Mouse (Mus musculus): ENCODE results near the gene Smarcd2. TPM values are rescaled to one million over a fixed set of nuclear protein-coding genes. Genes with fewer than 3 reads are reported as not detected.
"Not testable (repeated sequence)": the region's sequence is repeated elsewhere in the genome, so short reads cannot be mapped to it uniquely, and the experiment has no call there.

Gene Smarcd2
- polyA plus RNA-seq, 1 experiment from 2014 or later = 11.7 TPM

- WGBS = 93% methylated on average over 1 of the region's 1 CpGs
- Histone ChIP-seq H3K9me3 (replicated peaks; ENCODE audit: control insufficient read depth, low read length) (no peaks in the 10 kb centered on the region), H3K9ac (ENCODE audit: low read length) (no peak overlapping the region), H3K4me2 (ENCODE audit: low read length) (no peak overlapping the region), H3K27ac (ENCODE audit: low read depth, low read length) (no peak overlapping the region), H3K36me3 (ENCODE audit: control insufficient read depth, insufficient read depth, low read length) (peaks cover 98% of the 10 kb centered on the region), H3K4me3 (ENCODE audit: low read depth, low read length) (no peak overlapping the region), H3K4me1 (ENCODE audit: control insufficient read depth, insufficient read depth, low read length) (no peaks in the 10 kb centered on the region), H3K27me3 (replicated peaks; ENCODE audit: control insufficient read depth, insufficient read depth, low read length) (no peaks in the 10 kb centered on the region)
- DNase-seq (ENCODE audit: low spot score) (no peak), ATAC-seq (no peak)
Measured at GRCm38 (mm10) chr11:106246834-106247233, 25.9 kb downstream of the Smarcd2 start.

- H3K9me3 ChIP-seq (replicated peaks; ENCODE audit: control insufficient read depth, low read length); H3K4me3 ChIP-seq (ENCODE audit: low read depth, low read length); DNase-seq (ENCODE audit: low spot score); H3K9ac ChIP-seq (ENCODE audit: low read length); H3K4me2 ChIP-seq (ENCODE audit: low read length); H3K4me1 ChIP-seq (ENCODE audit: control insufficient read depth, insufficient read depth, low read length); H3K27me3 ChIP-seq (replicated peaks; ENCODE audit: control insufficient read depth, insufficient read depth, low read length); ATAC-seq; H3K27ac ChIP-seq (ENCODE audit: low read depth, low read length): not testable (repeated sequence)
- peaks cover 70% of the 10 kb centered on the region for H3K36me3 ChIP-seq (ENCODE audit: control insufficient read depth, insufficient read depth, low read length)
- 83% methylated on average over 8 of the region's 8 CpGs for WGBS
Measured at GRCm38 (mm10) chr11:106233978-106234377, 38.8 kb downstream of the Smarcd2 start.

- 96% methylated on average over 3 of the region's 3 CpGs for WGBS
- DNase-seq (ENCODE audit: low spot score) = no peak
- Histone ChIP-seq H3K27ac (ENCODE audit: low read depth, low read length) (no peak overlapping the region), H3K4me3 (ENCODE audit: low read depth, low read length) (no peak overlapping the region), H3K4me1 (ENCODE audit: control insufficient read depth, insufficient read depth, low read length) (peaks cover 17% of the 10 kb centered on the region), H3K9ac (ENCODE audit: low read length) (no peak overlapping the region), H3K27me3 (replicated peaks; ENCODE audit: control insufficient read depth, insufficient read depth, low read length) (no peaks in the 10 kb centered on the region), H3K4me2 (ENCODE audit: low read length) (no peak overlapping the region), H3K36me3 (ENCODE audit: control insufficient read depth, insufficient read depth, low read length) (peaks cover 16% of the 10 kb centered on the region), H3K9me3 (replicated peaks; ENCODE audit: control insufficient read depth, low read length) (no peaks in the 10 kb centered on the region)
- no peak for ATAC-seq
Measured at GRCm38 (mm10) chr11:106220603-106221002, 52.2 kb downstream of the Smarcd2 start.

- no peaks in the 10 kb centered on the region for H3K27me3 ChIP-seq (replicated peaks; ENCODE audit: control insufficient read depth, insufficient read depth, low read length)
- ATAC-seq = peak; percentile 95
- 2% methylated on average over 70 of the region's 70 CpGs for WGBS
Measured at GRCm38 (mm10) chr11:106216730-106217490, 55.9 kb downstream of the Smarcd2 start, which contains the start of gene Ddx42. Gene Ddx42, plus strand, starts transcription at chr11:106216926.

GRCm38 (mm10) chr11:106215927-106216729 is 56.6 kb downstream of the Smarcd2 start, which contains the start of gene Ccdc47:
Gene Ccdc47, minus strand, starts transcription at chr11:106216344.
- Histone ChIP-seq H3K4me2 (ENCODE audit: low read length) (peak within 1 kb of the TSS; percentile 83), H3K9me3 (replicated peaks; ENCODE audit: control insufficient read depth, low read length) (no peaks in the 10 kb centered on the region), H3K4me1 (ENCODE audit: control insufficient read depth, insufficient read depth, low read length) (peaks cover 24% of the 10 kb centered on the region), H3K27ac (ENCODE audit: low read depth, low read length) (peak within 1 kb of the TSS; percentile 95), H3K4me3 (ENCODE audit: low read depth, low read length) (peak within 1 kb of the TSS; percentile 99), H3K9ac (ENCODE audit: low read length) (peak within 1 kb of the TSS; percentile 96), H3K27me3 (replicated peaks; ENCODE audit: control insufficient read depth, insufficient read depth, low read length) (no peaks in the 10 kb centered on the region), H3K36me3 (ENCODE audit: control insufficient read depth, insufficient read depth, low read length) (peaks cover 22% of the 10 kb centered on the region)
- DNase-seq (ENCODE audit: low spot score) (peak; percentile 100), ATAC-seq (peak; percentile 97)
- under 1% methylated on average over 46 of the region's 46 CpGs for WGBS

More at GRCm38 (mm10) chr11:106216730-106217490, 55.9 kb downstream of the Smarcd2 start, which contains the start of gene Ddx42:
- Histone ChIP-seq H3K9me3 (replicated peaks; ENCODE audit: control insufficient read depth, low read length) (no peaks in the 10 kb centered on the region), H3K9ac (ENCODE audit: low read length) (peak within 1 kb of the TSS; percentile 96), H3K4me3 (ENCODE audit: low read depth, low read length) (peak within 1 kb of the TSS; percentile 99), H3K36me3 (ENCODE audit: control insufficient read depth, insufficient read depth, low read length) (peaks cover 15% of the 10 kb centered on the region), H3K4me1 (ENCODE audit: control insufficient read depth, insufficient read depth, low read length) (peaks cover 24% of the 10 kb centered on the region), H3K4me2 (ENCODE audit: low read length) (peak within 1 kb of the TSS; percentile 83), H3K27ac (ENCODE audit: low read depth, low read length) (peak within 1 kb of the TSS; percentile 95)
- DNase-seq (ENCODE audit: low spot score) = peak; percentile 99

GRCm38 (mm10) chr11:106215450-106215859 is 57.3 kb downstream of the Smarcd2 start:
- ATAC-seq (no peak), DNase-seq (ENCODE audit: low spot score) (no peak)
- peak overlapping the region; percentile 83 for H3K4me2 ChIP-seq (ENCODE audit: low read length)
- no peaks in the 10 kb centered on the region for H3K9me3 ChIP-seq (replicated peaks; ENCODE audit: control insufficient read depth, low read length)
- 31% methylated on average over 7 of the region's 7 CpGs for WGBS
- H3K9ac ChIP-seq (ENCODE audit: low read length) = peak overlapping the region; percentile 80
- H3K27ac ChIP-seq (ENCODE audit: low read depth, low read length) = peak overlapping the region; percentile 95; the same call in 1 of the 2 replicates
- H3K4me3 ChIP-seq (ENCODE audit: low read depth, low read length) = peak overlapping the region; percentile 99
- peaks cover 28% of the 10 kb centered on the region for H3K36me3 ChIP-seq (ENCODE audit: control insufficient read depth, insufficient read depth, low read length)
- peaks cover 22% of the 10 kb centered on the region for H3K4me1 ChIP-seq (ENCODE audit: control insufficient read depth, insufficient read depth, low read length)
- H3K27me3 ChIP-seq (replicated peaks; ENCODE audit: control insufficient read depth, insufficient read depth, low read length) = no peaks in the 10 kb centered on the region

GRCm38 (mm10) chr11:106214856-106215255 is 57.9 kb downstream of the Smarcd2 start:
- peak overlapping the region; percentile 83 for H3K4me2 ChIP-seq (ENCODE audit: low read length)
- H3K4me3 ChIP-seq (ENCODE audit: low read depth, low read length) = peak overlapping the region; percentile 99; the same call in 1 of the 2 replicates
- H3K27me3 ChIP-seq (replicated peaks; ENCODE audit: control insufficient read depth, insufficient read depth, low read length) = no peaks in the 10 kb centered on the region
- H3K9ac ChIP-seq (ENCODE audit: low read length) = no peak overlapping the region; the same call in 1 of the 2 replicates
- 90% methylated on average over 5 of the region's 5 CpGs for WGBS
- no peak for ATAC-seq
- no peak for DNase-seq (ENCODE audit: low spot score)
- peaks cover 33% of the 10 kb centered on the region for H3K36me3 ChIP-seq (ENCODE audit: control insufficient read depth, insufficient read depth, low read length)
- H3K4me1 ChIP-seq (ENCODE audit: control insufficient read depth, insufficient read depth, low read length) = peaks cover 20% of the 10 kb centered on the region
- no peaks in the 10 kb centered on the region for H3K9me3 ChIP-seq (replicated peaks; ENCODE audit: control insufficient read depth, low read length)
- no peak overlapping the region for H3K27ac ChIP-seq (ENCODE audit: low read depth, low read length)
